ENCODE assay signal across 10 mouse cellular contexts in the genomic region with DNA sequence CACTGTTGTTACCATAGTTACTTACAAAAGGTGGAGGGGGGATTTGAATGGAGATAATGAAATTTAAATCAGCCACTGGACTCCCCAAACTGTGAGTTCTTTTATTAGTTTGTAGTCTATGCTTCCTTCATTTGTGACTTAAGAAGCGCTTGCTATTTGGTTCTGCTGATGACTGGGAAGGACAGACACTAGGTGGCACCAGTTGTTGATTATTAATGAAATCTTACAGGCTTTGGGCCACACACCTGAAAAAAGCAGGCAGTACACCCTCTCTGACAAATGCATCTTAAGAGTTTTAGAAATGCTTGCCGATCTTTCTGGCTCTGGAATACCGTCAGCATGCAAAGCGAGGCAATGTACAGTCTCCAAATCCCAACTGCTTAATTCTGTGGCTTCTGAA.
DNase-seq lines count a peak whose midpoint lies in the region; ATAC-seq and TF ChIP-seq lines count a peak whose summit lies in the region.
"Had no signal": no experiment of that assay in that cellular context is flagged by ENCODE, and none has a peak within 500 bp of the region (broad histone marks: within the 10 kb centered on the region; RNA-seq: fewer than 3 reads in every experiment).

No protein-coding gene starts in this region.

- no peak overlapping the region for H3K4me3 ChIP-seq in heart, postnatal 0 days (ENCODE audit: low read depth, low read length)
- no peak overlapping the region for H3K4me3 ChIP-seq in heart, embryonic 11.5 days (ENCODE audit: low read depth, low read length)
- H3K4me3 ChIP-seq in lung, adult 2 months (replicated peaks; ENCODE audit: extremely low read depth, low read depth, low read length) = no peak overlapping the region
- H3K4me3 ChIP-seq in thymus, adult 2 months (ENCODE audit: control insufficient read depth, insufficient read depth, low read length) = no peak overlapping the region
- H3K4me3 ChIP-seq: liver, embryonic 15.5 days; neural tube, embryonic 12.5 days had no signal

- no peaks in the 10 kb centered on the region for H3K36me3 ChIP-seq in heart, postnatal 0 days (replicated peaks; ENCODE audit: control insufficient read depth, insufficient read depth, low read length)
- no peaks in the 10 kb centered on the region for H3K36me3 ChIP-seq in heart, embryonic 11.5 days (ENCODE audit: control insufficient read depth, insufficient read depth, low read length)
- H3K36me3 ChIP-seq in thymus, adult 2 months (ENCODE audit: control insufficient read depth, insufficient read depth, low read length) = no peaks in the 10 kb centered on the region
- H3K36me3 ChIP-seq: liver, embryonic 15.5 days; neural tube, embryonic 12.5 days had no signal

- TF ChIP-seq EP300 in heart, postnatal 0 days (IDR thresholded peaks at IDR 0.05; ENCODE audit: low read depth) = no peak

- H3K9ac ChIP-seq in heart, postnatal 0 days (replicated peaks; ENCODE audit: low read depth, low read length) = no peak overlapping the region
- H3K9ac ChIP-seq in heart, embryonic 11.5 days (ENCODE audit: low read depth, low read length) = no peak overlapping the region
- H3K9ac ChIP-seq: liver, embryonic 15.5 days; neural tube, embryonic 12.5 days had no signal

- no peak for TF ChIP-seq POLR2A in lung, adult 2 months (IDR thresholded peaks at IDR 0.05; ENCODE audit: borderline replicate concordance, extremely low read depth, low read depth, low read length)
- TF ChIP-seq POLR2A in thymus, adult 2 months (IDR thresholded peaks at IDR 0.05; ENCODE audit: control insufficient read depth, extremely low read depth, insufficient read depth, low read length, poor library complexity) = no peak

- no peak for ATAC-seq in heart, postnatal 0 days (ENCODE audit: insufficient read depth, low read depth)
- ATAC-seq in heart, embryonic 11.5 days (replicated peaks; ENCODE audit: insufficient number of reproducible peaks, low FRiP score, low TSS enrichment) = no peak

- H3K4me2 ChIP-seq in heart, postnatal 0 days (ENCODE audit: low read depth, low read length) = no peak overlapping the region
- no peak overlapping the region for H3K4me2 ChIP-seq in heart, embryonic 11.5 days
- H3K4me2 ChIP-seq: liver, embryonic 15.5 days; neural tube, embryonic 12.5 days had no signal

- no peaks in the 10 kb centered on the region for H3K9me3 ChIP-seq in heart, postnatal 0 days (replicated peaks; ENCODE audit: control insufficient read depth, low read length)
- no peaks in the 10 kb centered on the region for H3K9me3 ChIP-seq in heart, embryonic 11.5 days (replicated peaks; ENCODE audit: control insufficient read depth, low read length)
- H3K9me3 ChIP-seq: liver, embryonic 15.5 days; neural tube, embryonic 12.5 days had no signal

- peak; percentile 33 for TF ChIP-seq CTCF in heart, postnatal 0 days (IDR thresholded peaks at IDR 0.05; ENCODE audit: low read depth)
- no peak for TF ChIP-seq CTCF in lung, adult 2 months (IDR thresholded peaks at IDR 0.05; ENCODE audit: insufficient read depth, low read length)
- TF ChIP-seq CTCF in thymus, adult 2 months (IDR thresholded peaks at IDR 0.05; ENCODE audit: borderline replicate concordance, control insufficient read depth, extremely low read depth, insufficient read depth, low read length, poor library complexity) = no peak

- peak; percentile 31 for DNase-seq in heart, postnatal 0 days (ENCODE audit: low spot score)
- peak; percentile 4 for DNase-seq in lung, postnatal 10 days
- no peak for DNase-seq in lung, adult 2 months
- peak; percentile 28 for DNase-seq in embryo, embryonic 11 days
- DNase-seq in right cerebral cortex, postnatal 10 days (ENCODE audit: low spot score in 2 of 2) = peak; percentile 27
- DNase-seq in thymus, adult 2 months = no peak
- DNase-seq in thymus, postnatal 0 days (ENCODE audit: low spot score) = no peak

- WGBS in heart, postnatal 0 days = 41% methylated on average over 4 of the region's 4 CpGs
- WGBS in heart, embryonic 11.5 days (ENCODE audit: insufficient replicate concordance) = 57% methylated on average over 4 of the region's 4 CpGs
- 53% methylated on average over 4 of the region's 4 CpGs for WGBS in lung, adult 2 months
- 84% methylated on average over 4 of the region's 4 CpGs for WGBS in thymus, adult 2 months

- no peak overlapping the region for H3K27ac ChIP-seq in heart, postnatal 0 days (ENCODE audit: low read depth)
- no peak overlapping the region for H3K27ac ChIP-seq in heart, embryonic 11.5 days (ENCODE audit: low read depth, low read length)
- no peak overlapping the region for H3K27ac ChIP-seq in thymus, adult 2 months (ENCODE audit: control insufficient read depth, insufficient read depth, low read length)
- H3K27ac ChIP-seq: liver, embryonic 15.5 days; neural tube, embryonic 12.5 days had no signal

- no peaks in the 10 kb centered on the region for H3K4me1 ChIP-seq in heart, postnatal 0 days (ENCODE audit: control insufficient read depth, insufficient read depth)
- H3K4me1 ChIP-seq in heart, embryonic 11.5 days (ENCODE audit: control insufficient read depth, insufficient read depth, low read length) = no peaks in the 10 kb centered on the region
- H3K4me1 ChIP-seq in lung, adult 2 months (ENCODE audit: control insufficient read depth, insufficient read depth, low read length) = no peaks in the 10 kb centered on the region
- H3K4me1 ChIP-seq in thymus, adult 2 months (replicated peaks; ENCODE audit: control insufficient read depth, insufficient read depth, low read length) = no peaks in the 10 kb centered on the region
- H3K4me1 ChIP-seq: liver, embryonic 15.5 days; neural tube, embryonic 12.5 days had no signal

- no peaks in the 10 kb centered on the region for H3K27me3 ChIP-seq in heart, postnatal 0 days (ENCODE audit: control insufficient read depth, insufficient read depth, low read length)
- H3K27me3 ChIP-seq in heart, embryonic 11.5 days (ENCODE audit: control insufficient read depth, insufficient read depth, low read length) = no peaks in the 10 kb centered on the region
- H3K27me3 ChIP-seq in thymus, adult 2 months (ENCODE audit: control insufficient read depth, insufficient read depth, low read length) = no peaks in the 10 kb centered on the region
- H3K27me3 ChIP-seq: liver, embryonic 15.5 days; neural tube, embryonic 12.5 days had no signal

Comparison
In these comparisons a context has a peak if more than half of its experiments do, and no peak if none do; other contexts are left out.
1. DNase-seq: peak in heart, postnatal 0 days (single experiment), lung, postnatal 10 days (single experiment), embryo, embryonic 11 days (single experiment) and right cerebral cortex, postnatal 10 days (2 of 2); none in lung, adult 2 months (single experiment), thymus, adult 2 months (single experiment) and thymus, postnatal 0 days (single experiment).